Mouse (Mus musculus) frontal cortex, adult (tissue): ENCODE measurements at regions not wholly inside any gene's neighbourhood (a gene's known extent, or its start where the extent isn't known, plus 50 kb on each side); places are given as distances from the start of the nearest gene placed in this dataset.

Source experiments
- ATAC-seq: cut with Nextera tagmentation; 2 replicates; pipeline ENCODE4 v1.9.2; 2017; ENCODE audit warnings: mild to moderate bottlenecking, moderate library complexity, mixed read lengths; ENCODE audit not compliant: low TSS enrichment

GRCm38 (mm10) chr13:117334125-117334524 lies 113.2 kb upstream of the Gm17509 start:
- no peak; the same call in 1 of the 2 replicates for ATAC-seq

GRCm38 (mm10) chr13:117334539-117334938 lies 113.7 kb upstream of the Gm17509 start:
- no peak for ATAC-seq

GRCm38 (mm10) chr13:117381086-117381595 lies 160.3 kb upstream of the Gm17509 start:
- ATAC-seq, result no peak

- no peak for ATAC-seq
Observed at GRCm38 (mm10) chr13:117383480-117384137, 162.7 kb upstream of the Gm17509 start.

- no peak for ATAC-seq
Observed at GRCm38 (mm10) chr13:117390287-117390686, 169.4 kb upstream of the Gm17509 start.

- ATAC-seq, result no peak
Observed at GRCm38 (mm10) chr13:117393488-117393887, 172.6 kb upstream of the Gm17509 start.

- ATAC-seq, result peak; percentile 71
Observed at GRCm38 (mm10) chr13:117401245-117401644, 180.4 kb upstream of the Gm17509 start.

GRCm38 (mm10) chr13:117409940-117410339 lies 189.1 kb upstream of the Gm17509 start:
- no peak for ATAC-seq

- no peak for ATAC-seq
Observed at GRCm38 (mm10) chr13:117413616-117414015, 188.5 kb upstream of the Hcn1 start.

- ATAC-seq, result no peak
Observed at GRCm38 (mm10) chr13:117423558-117423957, 178.6 kb upstream of the Hcn1 start.

- no peak for ATAC-seq
Observed at GRCm38 (mm10) chr13:117425015-117425414, 177.1 kb upstream of the Hcn1 start.

- no peak for ATAC-seq
Observed at GRCm38 (mm10) chr13:117467407-117467806, 134.7 kb upstream of the Hcn1 start.

- no peak for ATAC-seq
Observed at GRCm38 (mm10) chr13:117472726-117473125, 129.4 kb upstream of the Hcn1 start.

GRCm38 (mm10) chr13:117482624-117483023 lies 119.5 kb upstream of the Hcn1 start:
- ATAC-seq, result peak; percentile 69

- ATAC-seq, result no peak
Observed at GRCm38 (mm10) chr13:117508746-117509145, 93.4 kb upstream of the Hcn1 start.

- peak; percentile 93 for ATAC-seq
Observed at GRCm38 (mm10) chr13:117550108-117550507, 52.0 kb upstream of the Hcn1 start.
